In genomic region chr9:41377701-41378626, GRCm38 (mm10) we compare ENCODE assay signal across 9 mouse cellular contexts.
DNase-seq lines count a peak whose midpoint lies in the region; ATAC-seq lines count a peak whose summit lies in the region.
"Had no signal": no experiment of that assay in that cellular context is flagged by ENCODE, and none has a peak within 500 bp of the region (broad histone marks: within the 10 kb centered on the region; RNA-seq: fewer than 3 reads in every experiment).

No protein-coding gene starts in this region.

- peak overlapping the region; percentile 81 for H3K9ac ChIP-seq in heart, embryonic 13.5 days
- H3K9ac ChIP-seq in hindbrain, embryonic 16.5 days (ENCODE audit: low read depth, low read length), result peak overlapping the region; percentile 66
- peak overlapping the region; percentile 70 for H3K9ac ChIP-seq in neural tube, embryonic 12.5 days

- peak overlapping the region; percentile 9 for H3K4me3 ChIP-seq in heart, embryonic 13.5 days
- H3K4me3 ChIP-seq in hindbrain, embryonic 16.5 days (ENCODE audit: low read length), result peak overlapping the region; percentile 36
- peak overlapping the region; percentile 39 for H3K4me3 ChIP-seq in neural tube, embryonic 12.5 days

- no peak for DNase-seq in heart, adult 11 months
- DNase-seq in embryo, embryonic 9.5 days (ENCODE audit: extremely low spot score), result peak; percentile 32
- DNase-seq in urinary bladder, postnatal 25 days (ENCODE audit: low spot score), result no peak
- no peak for DNase-seq in cerebellum, adult 11-12 months
- no peak for DNase-seq in urinary bladder, postnatal 10 days (ENCODE audit: low spot score)
- DNase-seq: layer of hippocampus, adult 9-11 months had no signal

- H3K4me1 ChIP-seq in heart, embryonic 13.5 days, result peaks cover 43% of the 10 kb centered on the region
- H3K4me1 ChIP-seq in hindbrain, embryonic 16.5 days (ENCODE audit: control insufficient read depth, insufficient read depth, low read depth, low read length), result peaks cover 31% of the 10 kb centered on the region
- H3K4me1 ChIP-seq in neural tube, embryonic 12.5 days, result peaks cover 56% of the 10 kb centered on the region

- H3K27me3 ChIP-seq in heart, embryonic 13.5 days (replicated peaks), result no peaks in the 10 kb centered on the region
- no peaks in the 10 kb centered on the region for H3K27me3 ChIP-seq in hindbrain, embryonic 16.5 days (replicated peaks; ENCODE audit: control insufficient read depth, insufficient read depth, low read length)
- no peaks in the 10 kb centered on the region for H3K27me3 ChIP-seq in neural tube, embryonic 12.5 days (replicated peaks)

- no peaks in the 10 kb centered on the region for H3K9me3 ChIP-seq in heart, embryonic 13.5 days
- no peaks in the 10 kb centered on the region for H3K9me3 ChIP-seq in hindbrain, embryonic 16.5 days (ENCODE audit: control insufficient read depth, low read length)
- no peaks in the 10 kb centered on the region for H3K9me3 ChIP-seq in neural tube, embryonic 12.5 days

- ATAC-seq in heart, embryonic 13.5 days (ENCODE audit: extremely low read depth, insufficient number of reproducible peaks, low FRiP score, low TSS enrichment), result no peak
- peak; percentile 57 for ATAC-seq in hindbrain, embryonic 16.5 days
- peak; percentile 69 for ATAC-seq in neural tube, embryonic 12.5 days (ENCODE audit: low FRiP score, low read depth)

- no peaks in the 10 kb centered on the region for H3K36me3 ChIP-seq in heart, embryonic 13.5 days
- H3K36me3 ChIP-seq in hindbrain, embryonic 16.5 days (ENCODE audit: control insufficient read depth, insufficient read depth, low read length), result no peaks in the 10 kb centered on the region
- H3K36me3 ChIP-seq in neural tube, embryonic 12.5 days, result peaks cover 6% of the 10 kb centered on the region; the same call in 1 of the 2 replicates

- peak overlapping the region; percentile 56 for H3K27ac ChIP-seq in heart, embryonic 13.5 days (replicated peaks)
- peak overlapping the region; percentile 96 for H3K27ac ChIP-seq in hindbrain, embryonic 16.5 days (ENCODE audit: low read depth, low read length)
- H3K27ac ChIP-seq in neural tube, embryonic 12.5 days, result peak overlapping the region; percentile 97

- 55% methylated on average over 18 of the region's 18 CpGs for WGBS in heart, embryonic 13.5 days
- WGBS in hindbrain, embryonic 16.5 days, result 10% methylated on average over 18 of the region's 18 CpGs
- WGBS in neural tube, embryonic 12.5 days, result 22% methylated on average over 18 of the region's 18 CpGs

- H3K4me2 ChIP-seq in heart, embryonic 13.5 days, result peak overlapping the region; percentile 66
- peak overlapping the region; percentile 59 for H3K4me2 ChIP-seq in hindbrain, embryonic 16.5 days (ENCODE audit: low read length)
- peak overlapping the region; percentile 69 for H3K4me2 ChIP-seq in neural tube, embryonic 12.5 days (replicated peaks)
